Mouse (Mus musculus) T-helper 1 cell (primary cell): Measurements from ENCODE around the gene Ing4.
"Not testable (repeated sequence)": the region's sequence is repeated elsewhere in the genome, so short reads cannot be mapped to it uniquely, and the experiment has no call there.

ENCODE experiments used
- in situ Hi-C: fragments of 300-600 bp; cut with MboI, MseI; formaldehyde crosslinking; loops from one replicate; pipeline ENCODE4 v1.15.1; 2025; ENCODE audit warnings: high pct_unique_total_duplicates

Gene Ing4

DNA sequence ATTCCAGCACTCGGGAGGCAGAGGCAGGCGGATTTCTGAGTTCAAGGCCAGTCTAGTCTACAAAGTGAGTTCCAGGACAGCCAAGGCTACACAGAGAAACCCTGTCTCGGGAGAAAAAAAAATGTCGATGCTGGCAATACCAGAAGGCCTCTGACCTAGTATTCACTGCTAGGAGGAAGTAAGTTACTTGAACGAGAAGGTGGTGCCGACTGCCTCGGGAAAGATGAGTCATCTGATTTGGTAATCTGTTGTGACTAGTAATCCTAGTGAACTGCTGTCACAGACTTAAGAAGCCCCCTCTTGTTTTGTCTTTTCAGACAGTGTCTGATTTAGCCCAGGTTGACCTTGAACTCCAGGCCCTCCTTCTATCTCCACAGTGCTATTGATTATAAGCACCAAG is 1.5 kb downstream of the Ing4 start:
- in situ Hi-C loops, result no loop called here

DNA sequence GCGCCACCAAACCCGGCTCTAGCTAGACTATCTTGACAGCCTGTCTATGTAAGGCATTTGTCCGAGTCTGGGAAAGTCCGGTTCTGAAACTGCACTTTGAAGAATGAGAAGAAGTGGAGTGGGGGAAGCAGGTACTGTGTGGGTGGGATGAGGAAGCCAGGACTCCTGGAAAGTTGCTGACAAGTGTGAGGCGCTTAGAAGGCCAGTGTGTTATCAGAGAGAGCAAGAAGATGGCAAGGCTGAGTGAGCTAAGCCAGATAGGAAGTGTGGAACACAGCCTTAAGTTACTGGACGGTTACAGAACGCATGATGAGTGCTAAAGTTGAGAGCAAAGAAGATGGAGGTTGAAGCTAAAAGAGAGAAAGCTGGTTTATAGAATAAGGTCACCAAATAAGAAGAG is 2.5 kb downstream of the Ing4 start:
- in situ Hi-C loops, result no loop called here

DNA sequence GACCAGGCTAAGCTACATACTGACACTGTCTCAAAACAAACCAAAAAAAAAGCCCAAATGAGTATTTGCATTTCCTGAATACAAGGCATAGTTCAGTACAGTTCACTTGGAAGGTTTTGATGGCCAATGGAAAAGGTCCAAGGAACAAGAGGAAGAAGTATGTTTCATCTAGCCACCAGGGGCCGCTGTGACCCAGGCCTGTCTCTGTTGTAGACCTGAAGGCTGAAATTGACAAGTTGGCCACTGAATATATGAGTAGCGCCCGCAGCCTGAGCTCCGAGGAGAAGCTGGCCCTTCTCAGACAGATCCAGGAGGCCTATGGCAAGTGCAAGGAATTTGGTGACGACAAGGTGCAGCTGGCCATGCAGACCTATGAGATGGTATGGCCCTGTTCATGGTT is 7.1 kb downstream of the Ing4 start:
- in situ Hi-C loops, result loop anchor here (5.0 kb wide), 1 partner anchor 36 kb away; no protein-coding TSS in a partner anchor

DNA sequence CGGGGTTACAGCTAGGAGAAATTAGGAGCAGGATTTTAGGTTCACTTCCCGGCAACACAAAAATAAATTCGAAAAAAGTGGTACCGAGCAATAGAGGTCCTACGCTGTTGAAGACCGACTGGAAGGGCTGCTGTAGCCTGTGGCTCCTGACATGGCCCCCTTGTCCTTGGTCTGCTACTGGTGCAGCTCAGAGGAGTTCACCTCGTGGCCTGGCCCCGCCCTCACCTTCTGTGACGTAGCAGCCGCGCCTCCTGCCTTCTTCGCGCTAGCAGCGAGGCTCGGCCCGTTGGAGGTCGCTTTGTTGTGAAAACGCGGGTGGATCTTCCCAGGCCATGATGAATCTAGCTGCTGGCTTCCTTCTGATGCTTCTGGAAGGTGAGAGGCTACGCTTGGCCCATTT is 10.1 kb downstream of the Ing4 start, which contains the start of gene Acrbp:
TSS of gene Acrbp (plus strand) at position 12 of the 400 bp plus-strand sequence.
- in situ Hi-C loops, result loop anchor here (5.0 kb wide), 1 partner anchor 33 kb away; no protein-coding TSS in a partner anchor

DNA sequence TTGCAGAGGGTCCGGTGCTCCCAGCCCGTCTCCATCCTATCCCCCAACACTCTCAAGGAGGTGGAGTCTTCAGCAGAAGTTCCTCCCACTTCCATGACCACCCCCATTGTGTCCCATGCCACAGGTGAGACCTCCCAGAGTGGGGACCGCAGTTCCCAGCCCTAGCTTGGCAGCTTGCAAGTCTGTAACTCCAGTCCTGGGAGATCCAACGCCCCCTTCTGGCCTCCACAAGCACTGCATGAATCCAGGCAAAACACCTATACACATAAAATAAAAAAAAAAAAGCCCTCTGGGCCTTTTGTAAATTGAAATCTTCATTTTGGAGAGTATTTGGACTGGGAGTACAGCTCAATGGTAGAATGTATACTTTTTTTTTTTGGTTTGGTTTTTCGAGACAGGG is 11.7 kb downstream of the Ing4 start:
- in situ Hi-C loops, result no loop called here

DNA sequence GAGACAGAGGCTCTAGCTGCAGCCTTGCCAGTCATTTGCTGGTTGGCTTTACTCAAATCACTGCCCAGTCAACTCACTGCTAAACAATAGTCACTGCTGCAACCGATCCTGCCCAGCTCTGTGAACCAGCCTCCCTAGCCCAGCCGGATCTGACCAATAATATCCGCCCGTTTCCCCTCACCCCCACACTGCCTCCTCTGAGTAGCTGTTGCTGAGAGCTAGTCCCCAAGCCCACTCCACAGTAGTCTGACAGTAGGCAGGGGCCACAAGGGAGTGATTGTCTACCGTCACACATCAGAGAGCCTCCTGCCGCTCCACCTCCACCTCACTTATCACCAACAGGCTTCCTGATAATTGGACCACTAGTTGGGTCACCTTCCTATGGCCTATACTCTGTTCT is 21.9 kb downstream of the Ing4 start:
- in situ Hi-C loops, result no loop called here

DNA sequence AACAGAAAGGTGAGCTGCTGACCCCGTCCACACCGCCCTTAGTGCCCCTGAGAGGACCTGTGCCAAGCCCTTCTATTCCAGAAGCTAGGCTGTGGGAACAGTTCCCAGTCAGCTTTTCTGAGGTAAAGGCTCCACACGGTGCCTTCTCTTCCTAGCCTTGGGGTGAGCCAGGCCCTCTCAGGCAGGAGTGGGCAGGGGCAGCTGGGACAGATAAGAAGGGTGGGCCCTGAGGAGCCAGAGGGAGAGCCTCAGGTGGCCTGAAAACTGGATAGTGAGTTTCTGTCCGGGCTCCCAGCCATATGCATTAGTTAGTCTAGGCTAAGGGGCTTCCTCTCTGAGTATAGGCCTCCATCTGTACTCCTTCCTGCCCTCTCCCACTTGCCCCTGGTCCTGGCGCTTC is 23.0 kb downstream of the Ing4 start:
- in situ Hi-C loops, result no loop called here

DNA sequence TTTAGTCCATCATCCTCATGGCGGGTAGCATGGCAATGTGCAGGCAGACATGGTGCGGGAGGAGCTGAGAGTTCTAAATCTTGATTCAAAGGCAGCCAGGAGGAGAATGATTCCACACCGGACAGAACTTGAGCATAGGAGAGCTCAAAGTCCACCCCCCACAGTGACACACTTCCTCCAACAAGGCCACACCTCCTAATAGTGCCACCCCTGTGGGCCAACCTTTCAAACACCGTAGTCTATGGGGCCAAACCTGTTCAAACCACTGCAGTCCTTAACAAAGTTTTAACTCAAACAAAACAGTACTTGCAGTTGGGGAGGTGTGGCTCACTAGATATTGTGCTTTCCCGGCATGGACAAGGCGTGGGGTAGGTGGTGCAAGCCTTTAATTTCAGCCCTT is 24.3 kb downstream of the Ing4 start:
- in situ Hi-C loops, result no loop called here

DNA sequence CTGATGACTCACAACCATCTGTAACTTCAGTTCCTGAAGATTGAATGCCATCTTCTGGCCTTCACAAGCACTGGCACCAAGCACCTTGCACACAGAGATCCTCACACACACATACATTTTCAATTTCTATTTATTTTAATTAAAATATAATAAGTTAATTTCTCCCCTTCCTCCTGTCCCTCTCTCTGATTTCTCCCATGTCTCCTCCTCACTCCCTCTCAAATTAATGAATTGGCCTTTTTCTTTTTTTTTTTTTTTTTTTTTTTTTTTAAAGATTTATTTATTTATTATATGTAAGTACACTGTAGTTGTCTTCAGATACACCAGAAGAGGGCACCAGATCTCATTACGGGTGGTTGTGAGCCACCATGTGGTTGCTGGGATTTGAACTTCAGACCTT is 25.7 kb downstream of the Ing4 start:
- in situ Hi-C loops, result not testable (repeated sequence)

DNA sequence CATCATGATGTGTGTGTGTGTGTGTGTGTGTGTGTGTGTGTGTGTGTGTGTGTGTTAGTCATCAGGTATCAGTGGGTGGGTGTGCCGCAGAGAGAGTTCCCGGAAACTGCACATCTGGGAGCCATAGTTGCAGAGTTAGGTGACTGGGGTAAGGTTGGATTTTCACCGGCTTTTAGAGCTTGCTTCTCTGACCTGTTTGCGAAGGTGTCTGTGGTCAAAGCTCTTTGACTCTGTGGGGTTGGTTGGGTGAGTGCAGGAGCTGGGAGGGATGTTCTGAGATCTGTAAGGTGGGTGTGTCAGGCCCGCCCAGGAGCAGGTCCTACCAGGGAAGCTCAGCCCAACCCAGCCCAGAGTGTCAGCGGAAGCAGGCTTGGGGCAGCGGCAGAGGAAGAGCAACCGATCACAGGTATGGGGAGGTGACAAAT is 28.0 kb downstream of the Ing4 start, which contains the start of gene Lpar5:
TSS of gene Lpar5 (plus strand) at position 350 of the 425 bp plus-strand sequence.
- in situ Hi-C loops, result no loop called here

DNA sequence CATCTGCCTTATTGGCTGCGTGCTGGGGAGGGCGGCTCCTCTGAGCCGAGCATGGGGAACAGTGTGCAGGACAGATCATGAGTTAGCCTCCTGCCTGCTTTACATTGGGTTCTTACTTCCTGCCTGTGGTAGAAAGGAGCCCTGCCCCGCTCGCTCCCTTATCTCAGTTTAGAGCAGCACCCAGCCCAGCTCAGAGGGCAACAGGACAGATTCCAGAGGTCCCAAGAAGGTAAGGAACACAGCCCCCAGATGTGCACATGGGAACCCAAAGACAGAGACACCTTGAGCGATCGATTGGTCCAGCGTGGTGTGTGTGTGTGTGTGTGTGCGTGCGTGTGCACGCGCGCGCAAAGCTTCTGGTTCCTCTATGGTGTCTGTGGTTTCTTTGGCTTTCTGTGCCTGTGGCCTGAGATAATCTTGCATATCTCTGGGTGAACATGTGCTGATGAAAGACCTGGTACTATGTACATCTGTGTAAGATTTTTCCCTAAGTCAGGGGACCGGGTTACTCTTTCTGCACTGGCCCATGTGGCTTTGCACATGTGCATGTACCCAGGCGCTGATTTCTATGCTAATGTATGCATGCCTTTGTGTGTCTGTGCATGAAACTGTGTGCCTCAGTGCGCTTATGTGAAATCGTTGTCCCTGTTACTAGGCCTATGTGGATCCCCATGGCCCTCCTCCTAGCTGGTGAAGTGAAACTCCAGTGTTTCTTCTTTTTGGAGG is 31.8 kb downstream of the Ing4 start:
- in situ Hi-C loops, result no loop called here

DNA sequence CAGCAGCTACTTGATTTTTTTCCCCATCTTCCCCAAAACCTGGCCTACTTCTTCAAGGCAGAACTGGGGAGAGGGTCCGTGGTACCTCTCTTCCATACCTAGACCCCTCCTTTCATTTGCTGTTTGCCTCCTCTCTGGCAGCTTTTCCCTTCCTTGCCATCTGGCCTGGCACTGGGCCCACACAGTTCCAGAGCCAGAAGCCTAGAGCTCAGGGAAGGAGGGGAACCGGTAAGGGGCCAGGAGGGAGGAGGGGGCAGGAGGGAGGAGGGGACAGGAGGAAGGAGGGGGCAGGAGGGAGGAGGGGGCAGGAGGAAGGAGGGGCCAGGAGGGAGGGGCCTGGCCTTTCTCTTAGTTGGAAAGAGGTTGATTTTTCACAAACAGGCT is 32.3 kb downstream of the Ing4 start:
- in situ Hi-C loops, result no loop called here

DNA sequence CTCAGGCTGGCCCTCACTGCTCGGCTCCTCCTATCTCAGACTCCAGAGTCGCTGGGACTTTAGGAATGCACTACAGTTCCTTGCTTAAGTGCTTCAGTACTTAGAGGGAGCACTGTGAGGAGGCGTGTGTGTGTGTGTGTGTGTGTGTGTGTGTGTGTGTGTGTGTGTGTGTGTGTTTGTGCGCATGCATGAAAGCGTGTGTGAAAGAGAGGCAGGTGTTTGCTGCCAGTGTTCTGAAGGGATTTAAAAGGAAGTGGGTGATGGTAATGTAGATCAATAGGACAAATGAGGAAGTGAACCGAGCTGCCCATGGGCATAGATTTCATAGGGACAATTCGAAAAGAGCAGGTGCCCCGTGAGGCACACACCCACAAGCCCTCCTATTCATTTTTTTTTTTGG is 34.3 kb downstream of the Ing4 start:
- in situ Hi-C loops, result no loop called here

DNA sequence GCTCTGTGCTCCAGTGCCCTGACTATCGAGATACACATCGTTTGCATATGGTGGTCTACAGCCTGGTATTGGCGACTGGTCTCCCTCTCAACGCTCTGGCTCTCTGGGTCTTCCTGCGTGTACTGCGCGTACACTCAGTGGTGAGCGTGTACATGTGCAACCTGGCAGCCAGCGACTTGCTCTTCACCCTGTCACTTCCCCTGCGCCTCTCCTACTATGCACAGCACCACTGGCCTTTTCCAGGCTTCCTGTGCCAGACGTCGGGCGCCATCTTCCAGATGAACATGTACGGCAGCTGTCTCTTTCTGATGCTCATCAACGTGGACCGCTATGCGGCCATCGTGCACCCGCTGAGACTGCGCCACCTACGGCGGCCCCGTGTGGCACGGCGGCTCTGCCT is 41.8 kb downstream of the Ing4 start:
- in situ Hi-C loops, result loop anchor here (5.0 kb wide), 1 partner anchor 34 kb away; the partner anchor contains the start of gene Acrbp

DNA sequence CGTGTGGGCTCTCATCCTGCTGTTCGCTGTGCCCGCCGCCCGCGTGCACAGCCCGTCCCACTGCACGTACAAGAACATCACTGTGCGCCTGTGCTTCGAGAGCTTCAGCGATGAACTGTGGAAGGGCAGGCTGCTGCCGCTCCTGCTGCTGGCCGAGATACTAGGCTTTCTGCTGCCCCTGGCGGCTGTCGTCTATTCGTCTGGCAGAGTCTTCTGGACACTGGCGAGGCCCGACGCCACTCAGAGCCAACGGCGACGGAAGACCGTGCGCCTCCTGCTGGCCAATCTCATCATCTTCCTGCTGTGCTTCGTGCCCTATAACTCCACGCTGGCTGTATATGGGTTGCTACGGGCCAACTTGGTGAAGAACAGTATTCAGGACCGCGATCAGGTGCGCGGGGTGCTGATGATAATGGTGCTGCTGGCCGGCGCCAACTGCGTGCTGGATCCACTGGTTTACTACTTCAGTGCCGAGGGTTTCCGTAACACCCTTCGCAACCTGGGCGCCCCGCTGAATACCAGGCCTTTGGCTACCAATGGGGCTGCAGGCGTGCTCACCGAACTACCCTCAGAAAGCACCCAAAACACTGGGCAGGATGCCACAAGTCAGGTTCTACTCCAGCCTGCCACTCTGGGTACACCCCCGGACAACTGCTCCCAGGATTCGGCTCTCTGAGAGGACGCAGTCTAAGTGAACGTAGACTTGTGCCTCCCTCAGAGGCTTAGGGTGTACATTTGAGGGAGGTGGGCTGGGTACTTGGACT is 42.4 kb downstream of the Ing4 start:
- in situ Hi-C loops, result loop anchor here (5.0 kb wide), 1 partner anchor 35 kb away; the partner anchor contains the start of gene Acrbp

DNA sequence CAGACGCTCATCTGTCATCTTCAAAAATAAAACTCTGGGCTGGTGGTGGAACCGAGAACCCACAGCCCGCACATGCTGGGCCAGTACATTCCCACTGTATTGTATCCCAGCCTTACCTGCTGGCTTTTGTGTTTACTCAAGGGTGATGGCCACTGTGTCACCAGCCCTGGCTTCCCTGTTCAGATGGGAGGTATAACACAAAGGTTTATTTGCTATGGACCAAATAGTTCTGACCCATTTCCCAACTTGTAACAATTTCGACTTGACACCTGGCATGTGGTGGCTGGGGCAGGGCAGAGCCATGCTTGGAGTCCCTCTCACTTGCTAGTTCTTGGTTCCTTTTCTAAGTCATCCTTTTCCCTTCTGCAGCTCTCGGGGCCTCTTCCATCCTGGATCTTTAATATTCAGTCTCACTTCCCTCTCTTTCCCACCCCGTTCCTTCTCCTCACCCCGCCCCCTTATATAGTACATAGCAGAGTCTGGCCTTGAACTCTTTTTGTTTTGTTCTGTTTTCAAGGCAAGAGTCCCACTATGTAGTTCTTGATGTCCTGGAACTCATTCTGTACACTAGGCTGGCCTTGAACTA is 43.3 kb downstream of the Ing4 start:
- in situ Hi-C loops, result loop anchor here (5.0 kb wide), 1 partner anchor 36 kb away; the partner anchor contains the start of gene Acrbp

DNA sequence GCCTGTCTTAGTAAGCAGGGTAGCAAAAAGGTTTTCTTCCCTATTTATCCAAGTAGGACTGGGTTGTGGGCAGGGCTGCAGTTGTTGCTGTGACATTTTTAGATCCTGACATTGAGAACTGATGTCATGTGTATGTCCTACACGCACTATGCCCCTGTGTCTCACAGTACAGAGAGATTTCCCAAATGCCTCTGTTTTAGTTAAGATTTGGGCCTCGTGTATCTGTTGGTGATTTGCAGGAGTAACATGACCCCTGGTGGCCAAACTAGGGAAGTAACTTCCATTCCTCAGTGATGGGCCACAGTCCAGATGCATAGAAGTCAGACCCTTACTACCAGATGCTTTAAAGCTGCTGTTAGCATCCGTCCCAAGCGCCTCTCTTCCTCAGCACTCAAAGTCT is 44.9 kb downstream of the Ing4 start:
- in situ Hi-C loops, result loop anchor here (5.0 kb wide), 1 partner anchor 37 kb away; the partner anchor contains the start of gene Acrbp

DNA sequence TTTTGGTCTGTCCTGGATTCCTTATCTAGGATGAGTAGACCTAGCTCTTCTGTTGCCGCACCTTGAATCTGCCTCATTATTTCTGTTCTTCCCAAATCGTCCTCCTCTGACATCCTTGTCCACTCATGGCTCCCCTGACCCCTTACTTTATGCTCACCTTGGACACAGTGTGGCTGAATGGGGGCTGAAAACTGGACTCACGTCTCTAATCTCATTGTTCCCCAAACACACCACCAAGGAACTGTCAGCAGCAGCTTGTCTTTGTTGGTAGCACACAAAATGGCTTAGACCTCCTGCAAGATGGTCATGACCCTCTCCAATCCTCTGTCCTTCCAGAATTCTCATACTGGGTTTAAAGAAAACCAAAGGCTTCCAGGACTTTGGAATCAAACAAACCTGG is 48.4 kb downstream of the Ing4 start:
- in situ Hi-C loops, result no loop called here

DNA sequence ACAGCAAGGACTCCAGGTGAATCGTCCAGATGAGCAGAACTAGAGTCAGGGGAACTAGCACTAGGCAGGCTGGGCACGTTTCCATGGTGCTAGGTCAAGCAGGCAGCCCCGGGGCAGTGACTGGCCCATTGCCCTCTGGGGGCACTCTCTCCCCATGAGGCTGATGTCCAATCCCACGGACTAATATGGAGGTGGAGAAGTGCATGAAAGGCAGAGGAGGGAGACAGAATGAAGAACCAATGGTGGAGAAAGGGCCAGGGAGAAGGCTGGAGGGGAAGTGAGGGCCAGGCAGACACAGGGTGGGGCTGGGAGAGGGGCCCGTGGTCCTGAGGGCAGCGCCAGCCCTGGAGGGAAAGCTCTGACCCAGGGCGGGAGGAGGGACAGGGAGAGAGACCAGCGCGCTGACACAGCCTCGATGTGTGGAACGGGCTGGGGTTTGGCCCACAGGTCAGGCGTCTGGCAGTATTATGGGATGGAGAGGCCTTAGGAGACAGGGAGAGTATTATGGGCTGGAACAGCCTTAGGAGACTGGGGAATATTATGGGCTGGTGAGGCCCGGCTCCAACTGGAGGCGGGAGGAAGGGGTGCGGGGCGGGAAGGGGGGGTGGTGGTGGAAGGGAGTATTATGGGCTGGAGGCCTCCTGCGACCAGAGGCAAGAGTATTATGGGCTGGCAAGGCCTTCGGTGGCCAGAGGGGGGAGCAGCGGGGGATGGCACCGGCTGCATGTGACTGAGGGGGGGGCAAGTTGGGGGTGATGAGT is 49.2 kb downstream of the Ing4 start:
- in situ Hi-C loops, result no loop called here

DNA sequence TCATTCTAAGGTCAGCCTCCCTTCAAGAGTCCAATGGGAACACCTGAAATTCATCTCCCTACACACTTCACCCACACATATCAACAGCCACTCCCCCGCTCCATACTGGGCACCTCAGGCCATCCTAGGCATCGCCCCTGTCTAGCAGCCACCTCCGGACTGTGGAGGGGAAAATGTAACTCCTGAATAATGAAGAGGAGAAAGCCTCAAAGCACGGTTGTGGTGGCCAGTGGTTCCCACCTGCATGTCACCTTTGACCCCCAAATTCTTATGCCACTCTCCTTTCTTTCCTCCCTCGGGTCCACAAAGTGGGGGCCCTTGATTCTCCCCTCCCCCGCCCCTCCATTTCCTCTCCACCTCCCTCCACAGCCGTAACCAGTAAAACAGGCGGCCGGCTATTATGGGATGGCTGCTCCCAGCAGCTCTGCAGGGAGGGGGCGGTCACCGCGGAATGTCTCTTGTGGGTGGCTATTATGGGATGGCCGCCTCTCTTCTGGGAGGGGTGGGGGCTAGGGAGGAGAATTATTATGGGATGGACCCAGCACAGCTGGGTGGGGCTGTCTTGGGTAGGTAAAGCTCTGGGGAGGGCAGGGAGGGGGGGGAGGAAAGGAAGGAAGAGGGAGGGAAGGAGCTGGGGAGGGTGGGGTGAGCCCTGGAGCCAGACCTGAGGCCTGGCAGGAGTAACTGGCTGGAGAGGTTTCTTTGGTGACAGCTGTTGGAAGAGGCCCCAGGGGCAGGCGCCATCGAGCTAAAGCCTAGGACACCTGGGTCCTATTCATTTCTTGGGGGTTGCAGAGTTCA is 50.2 kb downstream of the Ing4 start:
- in situ Hi-C loops, result no loop called here
